Mouse (Mus musculus) midbrain, embryonic 11.5 days (tissue): ENCODE measurements at regions not wholly inside any gene's neighbourhood (a gene's known extent, or its start where the extent isn't known, plus 50 kb on each side); places are given as distances from the start of the nearest gene placed in this dataset.

Experiments used
- ATAC-seq: fragments of 200-750 bp; cut with Nextera tagmentation; 2 replicates; pipeline ENCODE4 v1.8.0; 2017; ENCODE audit warnings: moderate TSS enrichment, moderate library complexity; ENCODE audit not compliant: low FRiP score
- DNase-seq: peaks from one replicate; pipeline ENCODE4 v3.0.0; 2015; ENCODE audit warnings: low spot score; ENCODE audit errors: missing footprints
- H3K27ac ChIP-seq: fragments of 300-500 bp; sonication (generic); 2 replicates; pipeline ENCODE4 v1.5.1; 2014; ENCODE audit warnings: low read depth, low read length
- H3K27me3 ChIP-seq: fragments of 300-500 bp; sonication (generic); 2 replicates; pipeline ENCODE4 v1.6.1; 2014; ENCODE audit warnings: mild to moderate bottlenecking, low read length, moderate library complexity, mixed read lengths; ENCODE audit not compliant: control insufficient read depth, insufficient read depth
- H3K36me3 ChIP-seq: fragments of 300-500 bp; sonication (generic); 2 replicates; pipeline ENCODE4 v1.6.1; 2014; ENCODE audit warnings: mild to moderate bottlenecking, low read length, moderate library complexity, mixed read lengths; ENCODE audit not compliant: control insufficient read depth, insufficient read depth
- H3K4me1 ChIP-seq: fragments of 300-500 bp; sonication (generic); 2 replicates; pipeline ENCODE4 v1.6.1; 2014; ENCODE audit warnings: low read length; ENCODE audit not compliant: control insufficient read depth, insufficient read depth
- H3K4me2 ChIP-seq: fragments of 300-500 bp; sonication (generic); 2 replicates; pipeline ENCODE4 v1.6.1; 2014; ENCODE audit warnings: mild to moderate bottlenecking, moderate library complexity
- H3K4me3 ChIP-seq: fragments of 300-500 bp; sonication (generic); 2 replicates; pipeline ENCODE4 v1.5.1; 2014; ENCODE audit warnings: low read depth, low read length
- H3K9ac ChIP-seq: fragments of 300-500 bp; sonication (generic); 2 replicates; pipeline ENCODE4 v1.6.1; 2014; ENCODE audit warnings: low read length
- H3K9me3 ChIP-seq: fragments of 300-500 bp; sonication (generic); 2 replicates; pipeline ENCODE4 v1.6.1; 2016; ENCODE audit warnings: low read length; ENCODE audit not compliant: control insufficient read depth
- WGBS: fragments of 180-500 bp; shearing (Covaris S2); extraction: QIAGEN DNeasy Blood & Tissue Kit; methylation state at CpG from one replicate; pipeline ENCODE4 v1.1.7; 2014; 5-methylcytosine and 5-hydroxymethylcytosine counted together

DNA sequence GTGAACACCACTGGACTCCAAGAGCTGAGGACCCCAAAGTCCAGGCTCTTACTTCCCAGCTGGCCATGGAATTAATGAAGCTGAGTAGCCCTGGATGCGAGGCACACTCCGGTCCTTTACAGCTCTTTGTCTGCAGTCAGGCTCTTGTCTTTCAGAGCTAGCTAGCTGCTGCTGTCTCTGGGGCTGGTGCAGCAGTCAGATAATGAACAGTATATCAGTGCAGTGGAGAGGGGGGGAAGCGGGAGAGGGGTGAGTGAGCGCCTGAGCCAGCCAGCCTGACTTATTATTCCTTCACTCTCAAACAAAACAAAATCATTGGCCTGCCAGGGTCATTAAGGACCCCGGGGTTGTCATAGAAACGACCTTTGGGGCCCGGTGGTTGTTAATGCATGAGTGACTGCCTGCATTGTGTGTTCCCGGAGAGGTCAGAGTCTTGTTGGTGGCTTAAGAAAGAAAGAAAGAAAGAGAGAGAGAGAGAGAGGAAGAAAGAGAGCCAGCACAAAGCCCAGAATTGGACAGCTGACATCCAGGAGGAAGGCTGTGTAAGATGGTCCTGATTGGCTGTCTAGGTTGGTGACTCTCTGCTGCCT, 350.2 kb upstream of the Zmiz1 start:
- Histone ChIP-seq H3K4me2 (peak overlapping the region; percentile 40), H3K27me3 (no peaks in the 10 kb centered on the region), H3K4me1 (peaks cover 29% of the 10 kb centered on the region), H3K9me3 (no peaks in the 10 kb centered on the region), H3K4me3 (peak overlapping the region; percentile 15; the same call in 1 of the 2 replicates), H3K27ac (peak overlapping the region; percentile 99), H3K9ac (peak overlapping the region; percentile 65), H3K36me3 (no peaks in the 10 kb centered on the region)
- DNase-seq = peak; percentile 98
- peak; percentile 97 for ATAC-seq
- WGBS = 2% methylated on average over 8 of the region's 8 CpGs

- Histone ChIP-seq H3K4me3 (no peak overlapping the region), H3K9ac (no peak overlapping the region), H3K27ac (peak overlapping the region; percentile 99), H3K36me3 (no peaks in the 10 kb centered on the region), H3K4me1 (peaks cover 29% of the 10 kb centered on the region), H3K27me3 (no peaks in the 10 kb centered on the region), H3K9me3 (no peaks in the 10 kb centered on the region), H3K4me2 (no peak overlapping the region)
- DNase-seq = no peak
- 28% methylated on average over 1 of the region's 1 CpGs for WGBS
- no peak for ATAC-seq
These were observed 349.3 kb upstream of the Zmiz1 start for GRCm38 (mm10) chr14:25109691-25110090.

DNA sequence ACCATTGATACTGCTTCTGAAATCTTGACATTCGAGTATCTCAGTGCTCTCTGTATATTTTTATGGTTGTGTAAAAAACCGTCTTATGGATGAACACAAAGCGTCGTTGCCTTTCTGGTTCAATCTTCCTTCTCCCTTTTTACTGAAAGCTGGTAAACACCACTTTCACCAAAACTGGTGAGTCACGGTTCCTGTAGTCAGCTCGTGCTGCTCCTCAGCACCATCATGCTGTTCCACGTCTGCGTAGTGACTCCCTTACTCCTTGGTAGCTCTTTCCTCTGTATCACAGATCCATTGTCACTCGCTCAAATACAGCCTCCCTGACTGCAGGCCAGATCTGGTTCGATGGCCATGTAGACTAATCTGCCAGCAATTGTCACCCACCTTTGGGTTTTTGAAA, 346.2 kb upstream of the Zmiz1 start:
- WGBS = 73% methylated on average over 10 of the region's 10 CpGs
- H3K27me3 ChIP-seq = no peaks in the 10 kb centered on the region
- no peaks in the 10 kb centered on the region for H3K36me3 ChIP-seq
- no peak overlapping the region for H3K4me2 ChIP-seq
- no peaks in the 10 kb centered on the region for H3K9me3 ChIP-seq
- ATAC-seq = no peak
- H3K4me3 ChIP-seq = no peak overlapping the region
- no peak overlapping the region for H3K27ac ChIP-seq
- no peak for DNase-seq
- H3K9ac ChIP-seq = no peak overlapping the region
- peaks cover 28% of the 10 kb centered on the region for H3K4me1 ChIP-seq

DNA sequence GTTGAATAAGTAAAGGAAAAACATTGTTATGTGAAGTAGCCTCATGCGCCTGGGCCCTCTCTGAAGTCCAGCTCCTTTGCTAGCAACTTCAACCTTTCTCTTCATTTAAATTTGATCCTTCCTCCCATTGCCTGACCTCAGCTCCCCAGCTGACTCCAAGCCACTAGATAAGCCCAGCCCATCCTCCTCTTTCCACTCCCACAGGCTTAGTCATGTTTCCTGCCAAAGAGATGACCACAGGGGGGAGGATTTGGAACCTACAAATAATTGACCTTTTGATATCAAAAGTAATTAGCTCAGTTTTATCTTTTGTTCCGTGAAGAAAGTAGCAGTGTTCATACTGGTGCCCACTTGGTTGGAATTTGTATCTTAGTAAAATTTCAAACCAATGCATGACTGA, 345.7 kb upstream of the Zmiz1 start:
- WGBS = 66% methylated on average over 2 of the region's 2 CpGs
- H3K27ac ChIP-seq = no peak overlapping the region
- no peak overlapping the region for H3K4me2 ChIP-seq
- no peak for DNase-seq
- ATAC-seq = no peak
- no peaks in the 10 kb centered on the region for H3K9me3 ChIP-seq
- no peak overlapping the region for H3K9ac ChIP-seq
- H3K27me3 ChIP-seq = no peaks in the 10 kb centered on the region
- no peak overlapping the region for H3K4me3 ChIP-seq
- no peaks in the 10 kb centered on the region for H3K36me3 ChIP-seq
- peaks cover 23% of the 10 kb centered on the region for H3K4me1 ChIP-seq

DNA sequence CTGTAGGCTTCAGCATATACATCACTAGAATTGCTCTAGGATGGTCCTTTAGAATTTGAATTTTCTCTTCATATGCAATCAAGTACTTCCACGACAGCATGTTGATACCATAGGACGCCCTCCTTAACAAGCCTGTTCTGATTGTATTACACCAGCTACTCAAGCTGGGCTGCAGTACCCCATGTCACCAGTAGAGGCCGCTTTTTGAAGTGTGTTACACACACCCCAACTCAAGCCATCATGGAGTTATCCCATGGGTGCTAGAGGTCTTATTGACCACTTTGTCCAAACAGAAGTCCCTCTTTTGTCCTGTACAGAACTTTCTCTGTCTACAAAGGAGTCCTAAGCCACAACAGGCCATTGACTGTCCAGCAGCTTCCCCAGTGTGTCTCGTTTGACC, 342.6 kb upstream of the Zmiz1 start:
- H3K4me2 ChIP-seq = no peak overlapping the region
- no peak for ATAC-seq
- no peak overlapping the region for H3K4me3 ChIP-seq
- no peaks in the 10 kb centered on the region for H3K9me3 ChIP-seq
- WGBS = 53% methylated on average over 4 of the region's 4 CpGs
- no peaks in the 10 kb centered on the region for H3K27me3 ChIP-seq
- H3K27ac ChIP-seq = no peak overlapping the region
- H3K36me3 ChIP-seq = no peaks in the 10 kb centered on the region
- H3K4me1 ChIP-seq = peaks cover 6% of the 10 kb centered on the region; the same call in 1 of the 2 replicates
- H3K9ac ChIP-seq = no peak overlapping the region
- peak; percentile 97 for DNase-seq

DNA sequence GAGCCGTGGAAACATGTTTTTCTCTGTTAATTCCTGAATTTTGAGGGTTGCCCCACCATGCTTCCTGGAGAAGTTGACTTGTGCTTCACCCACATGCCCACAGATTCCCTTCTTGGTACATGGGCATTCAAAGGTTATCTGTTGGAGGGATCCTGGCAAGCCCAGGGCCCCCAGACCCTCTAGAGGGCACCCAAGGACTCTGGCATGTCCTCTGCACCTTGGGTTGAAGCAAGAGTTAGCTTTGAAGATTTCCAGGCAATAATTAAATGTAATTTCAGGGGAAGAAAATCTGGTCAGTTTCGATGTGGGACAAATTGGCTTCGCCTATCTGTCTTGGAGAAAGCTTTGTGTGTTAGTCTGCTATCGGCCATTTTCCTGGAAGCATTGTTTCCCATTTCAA, 339.0 kb upstream of the Zmiz1 start:
- Histone ChIP-seq H3K27me3 (no peaks in the 10 kb centered on the region), H3K9me3 (no peaks in the 10 kb centered on the region), H3K4me3 (no peak overlapping the region), H3K36me3 (no peaks in the 10 kb centered on the region), H3K9ac (no peak overlapping the region), H3K27ac (no peak overlapping the region), H3K4me2 (no peak overlapping the region), H3K4me1 (peaks cover 14% of the 10 kb centered on the region)
- ATAC-seq (no peak), DNase-seq (no peak)
- 88% methylated on average over 4 of the region's 4 CpGs for WGBS

DNA sequence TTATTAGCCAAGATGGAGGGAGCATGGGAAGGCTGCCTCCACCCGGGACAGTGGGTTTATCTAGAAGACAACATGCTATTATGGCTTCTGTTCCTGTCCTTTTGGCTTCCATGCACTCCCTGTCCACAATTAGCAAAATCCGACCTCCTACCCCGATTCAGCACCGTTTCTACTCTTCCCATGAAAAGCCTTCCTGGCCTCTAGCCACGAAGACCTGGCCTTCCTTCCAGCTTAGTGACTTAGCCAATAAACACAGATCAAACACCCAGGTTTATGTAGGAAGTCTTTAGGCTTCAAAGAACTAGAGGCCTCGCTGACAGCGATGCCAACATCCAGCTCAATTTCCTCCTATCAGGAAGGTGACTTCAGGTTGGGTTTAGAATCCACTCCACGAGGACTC, 338.5 kb upstream of the Zmiz1 start:
- no peaks in the 10 kb centered on the region for H3K9me3 ChIP-seq
- 74% methylated on average over 8 of the region's 8 CpGs for WGBS
- no peaks in the 10 kb centered on the region for H3K36me3 ChIP-seq
- H3K4me3 ChIP-seq = no peak overlapping the region
- DNase-seq (no peak), ATAC-seq (no peak)
- H3K4me2 ChIP-seq = no peak overlapping the region
- peaks cover 11% of the 10 kb centered on the region for H3K4me1 ChIP-seq
- no peaks in the 10 kb centered on the region for H3K27me3 ChIP-seq
- no peak overlapping the region for H3K27ac ChIP-seq
- no peak overlapping the region for H3K9ac ChIP-seq

- H3K9ac ChIP-seq = no peak overlapping the region
- no peak for DNase-seq
- H3K4me3 ChIP-seq = no peak overlapping the region
- no peak overlapping the region for H3K4me2 ChIP-seq
- no peak for ATAC-seq
- no peaks in the 10 kb centered on the region for H3K9me3 ChIP-seq
- H3K4me1 ChIP-seq = peaks cover 21% of the 10 kb centered on the region
- H3K27me3 ChIP-seq = no peaks in the 10 kb centered on the region
- no peak overlapping the region for H3K27ac ChIP-seq
- no peaks in the 10 kb centered on the region for H3K36me3 ChIP-seq
- 92% methylated on average over 13 of the region's 13 CpGs for WGBS
These were observed 335.9 kb upstream of the Zmiz1 start for GRCm38 (mm10) chr14:25122971-25123535.

GRCm38 (mm10) chr14:25123541-25124337, 335.2 kb upstream of the Zmiz1 start:
- H3K4me1 ChIP-seq = peaks cover 24% of the 10 kb centered on the region
- 46% methylated on average over 18 of the region's 18 CpGs for WGBS
- no peak overlapping the region for H3K4me3 ChIP-seq
- H3K9me3 ChIP-seq = no peaks in the 10 kb centered on the region
- H3K9ac ChIP-seq = no peak overlapping the region; the same call in 1 of the 2 replicates
- H3K36me3 ChIP-seq = no peaks in the 10 kb centered on the region
- no peaks in the 10 kb centered on the region for H3K27me3 ChIP-seq
- no peak overlapping the region for H3K27ac ChIP-seq
- DNase-seq = no peak
- H3K4me2 ChIP-seq = no peak overlapping the region
- ATAC-seq = peak; percentile 19; the same call in 1 of the 2 replicates
